Mouse (Mus musculus) limb, embryonic 10.5 days (tissue): ENCODE data around the gene Acsbg2. TPM values are rescaled to one million over a fixed set of nuclear protein-coding genes. Genes with fewer than 3 reads are reported as not detected.

Experiments used
- DNase-seq: peaks from one replicate; pipeline ENCODE4 v3.0.0-alpha.2; 2017; ENCODE audit warnings: low spot score
- H3K27ac ChIP-seq: fragments of 300-500 bp; sonication (generic); 2 replicates; pipeline ENCODE4 v1.5.1; 2016; ENCODE audit warnings: mild to moderate bottlenecking
- H3K27me3 ChIP-seq: fragments of 300-500 bp; sonication (generic); 2 replicates; pipeline ENCODE4 v1.6.1; 2016; ENCODE audit warnings: low read depth, mild to moderate bottlenecking; ENCODE audit not compliant: poor library complexity, severe bottlenecking
- H3K36me3 ChIP-seq: fragments of 300-500 bp; sonication (generic); 2 replicates; pipeline ENCODE4 v1.6.1; 2016; ENCODE audit warnings: mild to moderate bottlenecking, moderate library complexity
- H3K4me1 ChIP-seq: fragments of 300-500 bp; sonication (generic); 2 replicates; pipeline ENCODE4 v1.6.1; 2016
- H3K4me3 ChIP-seq: fragments of 300-500 bp; sonication (generic); 2 replicates; pipeline ENCODE4 v1.5.1; 2016; ENCODE audit warnings: mild to moderate bottlenecking, moderate library complexity
- H3K9me3 ChIP-seq: fragments of 300-500 bp; sonication (generic); replicated peaks from 2 replicates; pipeline ENCODE4 v1.6.1; 2016; ENCODE audit warnings: mild to moderate bottlenecking
- WGBS: fragments of 180-500 bp; shearing (Covaris S2); methylation state at CpG from one replicate; pipeline ENCODE4 v1.1.7; 2016; 5-methylcytosine and 5-hydroxymethylcytosine counted together
- polyA plus RNA-seq: library from polyadenylated mRNA; unstranded; fragments of >200 nt; fragmentation: Nextera tagmentation; extraction: Ambion mirVana; gene quantifications from 2 replicates; pipeline ENCODE4 v1.2.1, GENCODE M21; 2016

The Acsbg2 gene
- polyA plus RNA-seq, 1 experiment from 2014 or later, result not detected

GRCm38 (mm10) chr17:56830411-56831110 lies 43.7 kb downstream of the Acsbg2 start, which contains the start of gene Rfx2:
Rfx2 (minus strand) TSS chr17:56831013.
- Histone ChIP-seq H3K36me3 (no peaks in the 10 kb centered on the region), H3K27ac (peak within 1 kb of the TSS; percentile 78), H3K27me3 (peaks cover 50% of the 10 kb centered on the region), H3K4me1 (peaks cover 20% of the 10 kb centered on the region), H3K9me3 (no peaks in the 10 kb centered on the region), H3K4me3 (peak within 1 kb of the TSS; percentile 70)
- no peak for DNase-seq
- under 1% methylated on average over 50 of the region's 62 CpGs for WGBS

DNA sequence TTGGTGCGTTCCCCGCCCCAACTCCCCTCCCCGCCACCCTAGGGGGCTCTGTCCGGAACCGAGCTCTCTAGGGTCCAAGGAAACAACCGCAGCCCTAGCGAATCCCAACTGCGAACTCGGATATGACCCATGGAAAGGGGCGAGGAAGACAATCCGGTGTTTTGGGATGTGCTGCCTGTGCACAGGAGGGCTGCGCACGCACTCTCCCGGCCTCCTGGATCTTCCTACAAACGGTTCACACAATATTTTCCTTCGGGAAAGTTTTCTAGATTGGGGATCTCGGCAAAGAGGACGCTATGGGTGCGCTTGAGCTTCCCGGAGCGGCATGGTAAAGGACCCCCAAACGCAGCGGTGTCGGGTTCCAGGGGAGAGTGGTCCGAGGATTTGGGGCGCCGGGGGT lies 44.5 kb downstream of the Acsbg2 start:
- no peak overlapping the region for H3K27ac ChIP-seq

GRCm38 (mm10) chr17:56829171-56829570 lies 45.1 kb downstream of the Acsbg2 start:
- no peaks in the 10 kb centered on the region for H3K9me3 ChIP-seq
- H3K36me3 ChIP-seq, result no peaks in the 10 kb centered on the region
- H3K4me3 ChIP-seq, result peak overlapping the region; percentile 70; the same call in 1 of the 2 replicates
- peaks cover 50% of the 10 kb centered on the region for H3K27me3 ChIP-seq
- H3K4me1 ChIP-seq, result peaks cover 20% of the 10 kb centered on the region
- no peak for DNase-seq
- 26% methylated on average over 11 of the region's 11 CpGs for WGBS
- no peak overlapping the region for H3K27ac ChIP-seq

More for the DNA sequence above, 44.5 kb downstream of the Acsbg2 start:
- Histone ChIP-seq H3K27me3 (peaks cover 50% of the 10 kb centered on the region), H3K9me3 (no peaks in the 10 kb centered on the region), H3K36me3 (no peaks in the 10 kb centered on the region), H3K4me3 (peak overlapping the region; percentile 70), H3K4me1 (peaks cover 20% of the 10 kb centered on the region)
- WGBS, result under 1% methylated on average over 27 of the region's 27 CpGs
- DNase-seq, result peak; percentile 61

GRCm38 (mm10) chr17:56826718-56827117 lies 47.5 kb downstream of the Acsbg2 start:
- H3K27me3 ChIP-seq, result peaks cover 37% of the 10 kb centered on the region

DNA sequence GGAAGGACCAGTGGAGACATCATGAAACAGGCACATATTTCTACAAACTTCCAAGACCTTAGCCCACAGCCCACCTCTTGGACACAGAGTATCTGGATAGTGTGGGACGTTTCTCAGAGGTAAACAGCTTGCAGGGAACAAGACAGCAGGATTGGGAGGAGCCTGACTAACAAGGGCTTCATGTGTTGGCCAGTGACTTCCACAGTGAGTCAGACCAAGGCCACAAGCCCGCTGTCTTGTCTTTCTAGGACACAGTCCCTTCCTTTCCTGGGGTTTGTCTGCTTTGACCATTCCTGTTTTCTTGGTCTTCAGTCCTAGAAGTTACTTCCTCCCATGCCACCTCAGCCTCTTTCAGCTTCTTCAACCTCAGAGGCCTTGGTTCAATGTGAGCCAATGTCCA lies 50.9 kb downstream of the Acsbg2 start:
- H3K27me3 ChIP-seq, result peaks cover 14% of the 10 kb centered on the region
- DNase-seq, result no peak
- H3K27ac ChIP-seq, result no peak overlapping the region
- WGBS, result 63% methylated on average over 2 of the region's 2 CpGs
- no peak overlapping the region for H3K4me3 ChIP-seq
- no peaks in the 10 kb centered on the region for H3K9me3 ChIP-seq
- no peaks in the 10 kb centered on the region for H3K36me3 ChIP-seq
- H3K4me1 ChIP-seq, result no peaks in the 10 kb centered on the region

More at GRCm38 (mm10) chr17:56826718-56827117, 47.5 kb downstream of the Acsbg2 start:
- Histone ChIP-seq H3K27ac (no peak overlapping the region), H3K36me3 (no peaks in the 10 kb centered on the region), H3K4me3 (no peak overlapping the region), H3K9me3 (no peaks in the 10 kb centered on the region), H3K4me1 (peaks cover 20% of the 10 kb centered on the region)
- 90% methylated on average over 2 of the region's 2 CpGs for WGBS
- DNase-seq, result no peak

- Histone ChIP-seq H3K4me1 (0 out of 2 replicates have a peak, but pooled peaks cover 3% of the 10 kb centered on the region), H3K27me3 (peaks cover 5% of the 10 kb centered on the region; the same call in 1 of the 2 replicates), H3K4me3 (no peak overlapping the region), H3K27ac (no peak overlapping the region), H3K9me3 (no peaks in the 10 kb centered on the region), H3K36me3 (no peaks in the 10 kb centered on the region)
- no peak for DNase-seq
- 86% methylated on average over 2 of the region's 2 CpGs for WGBS
These were observed 51.9 kb downstream of the Acsbg2 start for GRCm38 (mm10) chr17:56822380-56822779.

- WGBS, result 81% methylated on average over 8 of the region's 8 CpGs
These were observed 54.5 kb downstream of the Acsbg2 start for GRCm38 (mm10) chr17:56819694-56820111.

GRCm38 (mm10) chr17:56819032-56819545 lies 55.2 kb downstream of the Acsbg2 start:
- Histone ChIP-seq H3K27ac (no peak overlapping the region), H3K27me3 (peaks cover 6% of the 10 kb centered on the region; the same call in 1 of the 2 replicates), H3K36me3 (no peaks in the 10 kb centered on the region), H3K4me1 (peaks cover 10% of the 10 kb centered on the region; the same call in 1 of the 2 replicates), H3K4me3 (no peak overlapping the region), H3K9me3 (no peaks in the 10 kb centered on the region)
- no peak for DNase-seq
- WGBS, result 79% methylated on average over 6 of the region's 6 CpGs

More at GRCm38 (mm10) chr17:56819694-56820111, 54.5 kb downstream of the Acsbg2 start:
- H3K9me3 ChIP-seq, result no peaks in the 10 kb centered on the region
- no peak for DNase-seq
- H3K27me3 ChIP-seq, result peaks cover 6% of the 10 kb centered on the region; the same call in 1 of the 2 replicates
- H3K36me3 ChIP-seq, result no peaks in the 10 kb centered on the region
- H3K27ac ChIP-seq, result no peak overlapping the region
- H3K4me1 ChIP-seq, result peaks cover 6% of the 10 kb centered on the region; the same call in 1 of the 2 replicates
- H3K4me3 ChIP-seq, result no peak overlapping the region

GRCm38 (mm10) chr17:56818067-56818636 lies 56.1 kb downstream of the Acsbg2 start:
- Histone ChIP-seq H3K36me3 (no peaks in the 10 kb centered on the region), H3K4me3 (0 out of 2 replicates have a peak overlapping the region, but pooled peaks have one; percentile 21), H3K9me3 (no peaks in the 10 kb centered on the region), H3K27ac (no peak overlapping the region), H3K4me1 (peaks cover 13% of the 10 kb centered on the region; the same call in 1 of the 2 replicates), H3K27me3 (peaks cover 11% of the 10 kb centered on the region)
- 27% methylated on average over 11 of the region's 11 CpGs for WGBS
- DNase-seq, result no peak

DNA sequence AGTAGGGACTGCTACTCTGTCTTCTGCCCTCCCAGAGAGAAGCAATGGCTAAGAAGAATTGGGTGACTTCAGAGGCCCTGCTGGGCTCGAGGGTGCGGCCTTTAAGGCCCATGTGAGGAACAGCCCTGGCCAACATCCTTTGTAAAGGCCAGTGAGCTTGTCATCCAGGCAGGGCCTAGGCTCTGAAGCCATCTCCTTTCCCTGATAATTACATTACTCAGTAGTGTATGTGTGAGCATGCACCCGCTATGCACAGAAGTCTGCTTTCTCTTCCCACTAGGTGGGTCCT lies 59.2 kb downstream of the Acsbg2 start:
- Histone ChIP-seq H3K4me1 (peaks cover 20% of the 10 kb centered on the region), H3K27me3 (peaks cover 12% of the 10 kb centered on the region; the same call in 1 of the 2 replicates), H3K36me3 (no peaks in the 10 kb centered on the region), H3K27ac (no peak overlapping the region), H3K9me3 (no peaks in the 10 kb centered on the region), H3K4me3 (no peak overlapping the region)
- 77% methylated on average over 3 of the region's 3 CpGs for WGBS
- no peak for DNase-seq

- Histone ChIP-seq H3K4me1 (peaks cover 21% of the 10 kb centered on the region), H3K9me3 (no peaks in the 10 kb centered on the region), H3K27me3 (peaks cover 17% of the 10 kb centered on the region; the same call in 1 of the 2 replicates), H3K4me3 (no peak overlapping the region), H3K36me3 (no peaks in the 10 kb centered on the region), H3K27ac (no peak overlapping the region; the same call in 1 of the 2 replicates)
- 19% methylated on average over 24 of the region's 24 CpGs for WGBS
- peak; percentile 91 for DNase-seq
These were observed 59.8 kb downstream of the Acsbg2 start for GRCm38 (mm10) chr17:56814316-56815056.

DNA sequence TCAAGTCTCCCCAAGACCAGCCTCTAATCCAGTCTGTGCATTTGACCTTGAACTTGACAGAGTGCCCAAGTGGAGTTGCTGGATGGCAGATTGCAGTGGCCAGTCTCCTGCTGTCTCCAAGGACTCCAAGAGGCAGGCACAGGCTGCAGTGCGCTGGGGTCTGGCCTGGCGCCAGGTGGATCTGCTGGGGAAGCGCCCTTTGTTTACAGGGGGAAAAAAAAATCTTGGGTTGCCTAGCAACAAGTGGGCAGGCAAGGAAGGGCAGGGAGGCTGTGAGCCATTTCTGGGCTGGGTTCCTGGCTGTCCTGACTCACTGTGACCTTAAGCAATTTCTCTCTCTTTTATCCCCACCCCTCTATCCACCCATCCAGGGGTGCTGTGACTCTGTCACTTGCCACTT lies 64.0 kb downstream of the Acsbg2 start:
- Histone ChIP-seq H3K27ac (peak overlapping the region; percentile 34; the same call in 1 of the 2 replicates), H3K27me3 (peaks cover 37% of the 10 kb centered on the region), H3K36me3 (no peaks in the 10 kb centered on the region), H3K4me1 (peaks cover 18% of the 10 kb centered on the region), H3K4me3 (no peak overlapping the region), H3K9me3 (no peaks in the 10 kb centered on the region)
- DNase-seq, result no peak
- WGBS, result 4% methylated on average over 3 of the region's 3 CpGs
